Mouse (Mus musculus) liver, embryonic 14.5 days (tissue): ENCODE results near the gene Slc46a3.

ENCODE experiments used
- CTCF ChIP-seq: IDR thresholded peaks from 2 replicates; pipeline ENCODE4 v1.5.1; 2016; ENCODE audit warnings: antibody characterized with exemption, low read depth, control low read depth
- EP300 ChIP-seq: IDR thresholded peaks from 2 replicates; pipeline ENCODE4 v1.6.1; 2016; ENCODE audit warnings: antibody characterized with exemption, low read depth

GRCm38 (mm10) chr5:147877520-147877919 is 17.1 kb downstream of the Slc46a3 start:
- TF ChIP-seq CTCF (peak; percentile 71), EP300 (no peak)
